Mouse (Mus musculus): Measurements from ENCODE around the gene Khdrbs1.
"Not testable (repeated sequence)": the region's sequence is repeated elsewhere in the genome, so short reads cannot be mapped to it uniquely, and the experiment has no call there.

Khdrbs1 gene

DNA sequence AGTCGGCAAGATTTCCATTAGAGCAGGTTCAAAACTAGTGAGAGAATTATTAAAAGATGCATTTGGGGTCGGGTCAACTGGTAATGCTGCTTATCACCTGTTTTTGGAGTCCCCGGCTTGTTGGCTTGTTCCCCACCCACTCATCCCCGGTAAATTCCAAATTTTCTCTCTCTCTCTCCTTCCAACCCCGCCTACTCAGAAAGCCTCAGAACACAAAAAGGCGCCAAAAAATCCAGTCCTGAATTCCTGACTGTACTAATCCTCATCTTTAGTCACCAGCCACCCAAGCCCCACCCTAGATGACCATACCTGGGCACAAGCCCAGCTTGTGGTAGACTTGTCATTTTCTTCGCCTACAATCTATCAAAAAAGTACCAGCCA, 897 bp upstream of the Khdrbs1 start:
- DNase-seq (ENCODE audit: low spot score): no peak

DNA sequence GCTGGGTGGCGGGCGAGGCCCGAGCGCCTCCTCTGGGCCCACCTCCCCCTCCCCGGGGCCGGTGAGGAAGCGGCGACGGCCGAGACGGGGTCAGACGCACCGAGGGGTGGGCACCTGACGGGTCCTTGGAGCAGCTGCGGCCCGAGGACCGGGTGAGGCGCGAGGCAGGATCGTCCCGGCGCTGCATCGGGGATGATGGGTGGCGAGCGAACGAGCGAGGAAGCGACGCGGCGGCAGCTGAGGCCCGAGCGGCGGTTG, 200 bp downstream of the Khdrbs1 start:
- DNase-seq (ENCODE audit: low spot score): no peak

DNA sequence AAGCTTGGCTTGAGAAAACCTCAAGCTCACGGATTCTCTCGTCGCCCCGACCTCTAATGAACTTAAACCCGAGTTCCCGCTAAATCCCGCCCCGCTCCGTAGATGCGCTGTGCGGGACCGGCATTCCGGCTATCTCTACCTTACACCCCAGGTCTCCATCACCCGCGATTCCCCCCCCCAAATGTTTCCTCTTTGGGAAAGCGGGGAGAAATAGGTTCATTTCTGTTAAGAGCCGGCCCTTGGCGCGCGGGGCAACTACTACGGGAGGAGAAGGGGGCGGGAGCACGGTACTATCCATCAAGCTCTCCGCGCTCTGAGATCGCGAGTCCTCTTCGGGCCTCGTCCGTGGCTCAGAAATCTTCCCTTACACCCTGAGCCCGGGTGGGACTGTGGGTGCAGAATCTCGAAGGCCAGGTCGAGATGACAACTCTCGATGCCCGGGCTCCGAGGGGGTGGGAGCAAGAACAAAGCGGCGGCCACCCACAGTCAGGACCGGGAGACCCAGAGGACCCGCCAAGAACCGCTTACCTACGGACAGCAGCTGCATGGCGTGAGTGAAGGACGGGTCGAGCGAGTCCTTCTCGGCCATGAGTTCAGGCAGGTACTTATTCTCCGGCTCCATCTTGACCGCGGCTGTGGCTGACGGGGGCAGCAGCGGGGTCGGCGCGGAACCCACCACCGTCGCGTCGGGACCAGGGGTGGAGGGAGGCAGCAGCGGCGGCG, 691 bp downstream of the Khdrbs1 start:
- DNase-seq (ENCODE audit: low spot score): peak; percentile 10

DNA sequence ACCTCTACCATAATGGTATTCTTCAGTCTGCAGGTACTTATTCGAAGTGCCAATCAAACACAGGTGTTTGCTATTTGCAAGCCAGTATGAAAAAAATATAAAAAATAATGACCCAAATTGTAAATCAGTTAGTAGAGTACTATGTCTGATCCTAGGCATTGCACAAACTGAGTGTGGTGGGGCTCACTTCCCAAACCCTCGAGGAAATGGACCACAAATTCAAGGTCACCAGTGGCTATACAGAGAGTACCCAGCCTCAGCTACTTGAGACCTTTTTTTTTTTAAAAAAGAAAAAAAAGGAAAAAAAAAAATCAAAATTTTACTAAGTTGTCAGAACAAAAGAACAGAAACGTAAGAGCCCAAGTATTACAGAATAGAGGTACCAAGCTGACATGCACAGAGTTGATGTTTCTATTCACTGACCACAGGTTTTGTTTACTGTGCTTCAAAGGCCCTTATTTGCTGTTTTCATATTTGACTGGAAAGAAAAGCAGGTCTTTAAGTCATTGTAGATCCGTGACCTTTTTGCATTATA, 2.9 kb downstream of the Khdrbs1 start:
- DNase-seq (ENCODE audit: low spot score): no peak

DNA sequence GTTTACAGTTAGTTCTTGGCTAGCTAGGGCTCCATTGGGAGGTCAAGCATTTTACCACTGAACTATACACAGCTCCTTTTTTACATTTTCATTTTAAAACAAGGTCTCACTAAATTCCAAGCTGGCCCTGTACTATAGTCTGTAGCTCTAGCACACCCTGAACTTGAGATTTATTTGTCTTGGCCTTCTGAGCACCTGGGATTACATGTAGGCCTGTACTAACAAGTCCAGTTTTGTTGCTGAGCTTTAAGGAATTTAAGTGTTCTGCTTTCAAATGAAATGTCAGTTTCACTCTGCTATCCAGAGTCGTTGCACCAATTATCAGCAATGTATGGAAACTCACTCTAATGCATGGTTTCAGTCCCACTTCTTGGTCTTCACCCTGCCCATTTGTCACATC, 5.9 kb downstream of the Khdrbs1 start:
- no peak for DNase-seq (ENCODE audit: low spot score)

DNA sequence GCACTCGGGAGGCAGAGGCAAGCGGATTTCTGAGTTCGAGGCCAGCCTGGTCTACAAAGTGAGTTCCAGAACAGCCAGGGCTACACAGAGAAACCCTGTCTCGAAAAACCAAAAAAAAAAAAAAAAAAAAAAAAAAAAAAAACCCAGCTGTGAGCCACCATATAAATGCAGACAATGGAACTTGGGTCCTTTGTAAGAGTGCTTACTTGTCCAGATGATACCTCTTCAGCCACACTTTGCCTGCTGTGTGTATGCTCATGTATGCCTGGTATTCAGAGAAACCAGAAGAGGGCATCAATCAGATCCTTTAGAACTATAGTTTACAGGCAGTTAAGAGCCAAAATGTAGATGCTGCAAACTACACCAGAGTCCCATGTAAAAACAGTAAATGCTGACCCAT, 6.6 kb downstream of the Khdrbs1 start:
- DNase-seq (ENCODE audit: low spot score): not testable (repeated sequence)

DNA sequence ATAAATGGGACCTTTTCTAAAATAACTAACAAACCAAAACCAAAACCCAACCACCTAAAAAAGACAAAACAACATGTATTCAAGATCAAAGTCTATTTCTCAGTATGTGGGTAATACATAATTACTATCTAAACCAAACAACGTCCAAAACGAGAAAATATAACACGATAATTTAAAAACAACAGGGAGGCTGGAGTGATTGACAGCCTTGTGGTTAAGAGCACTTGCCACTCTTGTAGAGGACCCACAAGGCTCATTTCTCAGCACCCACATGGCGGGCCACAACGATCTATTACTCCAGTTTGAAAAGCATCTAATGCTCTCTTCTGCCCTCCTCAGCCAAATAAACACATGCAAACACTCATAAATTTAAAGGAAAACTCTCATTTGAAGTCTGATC, 10.7 kb downstream of the Khdrbs1 start:
- DNase-seq (ENCODE audit: low spot score): no peak

DNA sequence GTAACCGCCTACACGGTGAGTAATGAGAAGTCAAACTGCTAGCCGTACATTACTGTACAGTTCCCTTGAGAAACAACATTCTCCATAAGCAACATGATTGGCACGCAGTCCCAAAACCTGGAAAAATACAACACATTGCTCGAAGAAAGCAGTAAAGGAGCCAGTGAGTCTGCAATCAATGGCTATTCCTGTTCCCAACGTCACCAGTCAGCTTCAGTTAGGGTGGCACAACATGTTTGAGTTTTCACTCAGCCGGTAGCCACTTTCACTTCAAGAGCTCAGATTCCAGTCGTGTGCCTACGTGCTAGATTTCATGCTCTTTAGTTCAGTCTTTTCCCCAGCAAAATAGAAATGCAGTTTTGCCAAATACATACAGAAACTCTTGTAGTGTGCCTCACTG, 25.8 kb downstream of the Khdrbs1 start:
- DNase-seq (ENCODE audit: low spot score): no peak

DNA sequence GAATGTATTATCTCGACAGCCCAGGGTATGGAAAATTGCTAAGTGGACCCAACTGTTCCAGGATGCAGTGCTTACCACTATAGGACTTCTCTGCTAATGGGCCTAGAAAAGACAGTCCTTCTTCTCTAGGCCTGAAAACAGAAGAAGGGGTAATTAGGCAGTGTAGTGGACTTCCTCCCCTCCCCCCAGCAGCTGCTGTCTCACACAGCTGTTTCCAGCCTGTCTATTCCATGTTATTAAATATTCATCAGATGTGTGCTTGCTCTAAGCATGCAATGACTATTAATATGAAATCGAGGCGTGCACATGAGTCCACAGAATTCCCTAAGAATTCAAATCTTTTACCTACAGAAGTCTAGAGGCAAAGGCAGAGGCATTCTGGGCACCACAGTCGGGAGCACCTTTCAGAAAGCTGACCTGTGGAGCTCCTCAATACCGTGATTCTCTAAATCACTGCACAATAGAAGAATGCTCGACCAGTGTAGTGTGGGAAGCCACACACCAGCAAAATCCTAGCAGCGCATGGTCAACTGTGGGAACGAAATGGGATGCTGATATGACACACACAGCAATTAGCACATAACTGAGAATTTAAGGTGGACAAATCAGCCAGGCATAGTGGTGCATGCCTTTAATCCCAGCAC, 32.5 kb downstream of the Khdrbs1 start:
- DNase-seq (ENCODE audit: low spot score): no peak

DNA sequence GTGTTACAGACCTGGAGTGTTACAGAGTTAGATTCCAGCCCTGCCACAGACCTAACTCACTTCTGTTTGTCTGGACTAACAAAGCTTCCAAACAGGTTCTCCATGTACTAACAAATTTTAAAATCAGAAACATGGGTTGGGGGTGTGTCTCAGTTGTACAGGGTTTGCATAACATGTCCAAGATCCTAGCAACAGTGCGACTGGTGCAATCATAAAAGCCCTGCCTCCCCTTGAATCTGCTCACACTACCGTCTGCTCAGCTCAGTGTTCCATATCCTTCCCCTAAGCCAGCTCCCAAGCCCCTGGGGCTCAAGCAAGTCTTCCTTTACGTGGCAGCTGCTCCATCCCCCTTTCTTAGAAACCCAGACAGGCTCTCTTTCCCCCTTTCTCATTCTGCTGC, 35.4 kb downstream of the Khdrbs1 start:
- DNase-seq (ENCODE audit: low spot score): no peak

DNA sequence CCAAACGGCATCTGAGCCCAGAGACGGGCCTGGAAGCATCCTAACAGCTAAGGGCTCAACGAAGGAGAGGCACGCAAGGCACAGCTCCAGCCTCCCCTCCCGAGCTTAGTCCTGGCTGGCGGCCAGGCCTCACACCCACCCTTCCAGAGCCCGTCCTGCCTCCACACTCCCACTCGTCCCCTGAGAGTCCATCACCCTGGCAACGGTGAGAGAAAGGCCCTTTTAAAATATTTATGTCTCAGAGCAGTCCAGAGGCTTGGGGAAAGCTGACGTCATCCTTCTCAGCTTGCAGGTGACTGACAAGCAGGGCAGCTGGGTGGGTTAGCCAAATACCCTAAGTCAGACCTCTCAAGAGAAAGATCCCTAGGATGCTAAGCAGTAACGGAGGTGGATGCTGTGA, 39.6 kb downstream of the Khdrbs1 start:
- no peak for DNase-seq (ENCODE audit: low spot score)

DNA sequence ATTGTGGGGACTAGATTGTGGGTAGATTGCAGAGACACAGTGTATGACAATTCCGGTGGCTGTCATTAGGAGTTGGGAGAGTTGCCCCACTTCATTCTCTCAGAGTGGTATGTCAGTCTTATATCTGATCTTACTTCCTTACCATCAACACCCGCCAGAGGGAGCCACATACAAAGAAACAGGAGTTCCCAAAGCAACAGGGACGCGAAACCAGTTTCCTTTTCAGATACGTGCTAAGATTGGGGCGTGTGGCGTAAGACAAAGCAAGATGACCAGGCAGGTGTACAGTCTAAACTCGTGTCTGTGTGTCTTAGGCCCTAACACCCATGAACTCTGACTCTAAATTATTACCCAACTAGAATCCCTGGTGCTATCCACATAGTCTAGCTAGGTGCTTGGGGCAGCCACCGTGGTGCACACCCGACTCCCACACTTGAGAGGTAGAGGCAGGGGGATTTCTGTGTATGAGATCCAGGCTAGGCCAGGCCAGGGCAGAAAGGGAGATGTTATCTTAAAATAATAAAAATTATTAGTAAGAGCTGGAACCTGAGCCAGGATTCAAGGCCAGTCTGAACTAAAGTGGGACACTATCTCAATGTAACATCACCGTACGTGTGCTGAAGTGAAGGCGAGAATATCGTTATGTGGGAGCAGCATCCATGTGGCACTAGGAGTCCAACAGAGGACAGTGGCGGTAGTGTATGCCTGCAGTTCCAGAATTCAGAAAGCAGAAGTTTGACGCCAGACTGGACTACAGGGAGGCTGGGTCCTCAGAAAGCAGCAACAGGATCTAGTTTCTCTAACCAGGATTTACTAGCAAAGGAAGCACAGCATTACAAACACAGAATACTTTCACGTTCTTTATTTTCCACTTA, 40.4 kb downstream of the Khdrbs1 start:
- peak; percentile 38 for DNase-seq (ENCODE audit: low spot score)

DNA sequence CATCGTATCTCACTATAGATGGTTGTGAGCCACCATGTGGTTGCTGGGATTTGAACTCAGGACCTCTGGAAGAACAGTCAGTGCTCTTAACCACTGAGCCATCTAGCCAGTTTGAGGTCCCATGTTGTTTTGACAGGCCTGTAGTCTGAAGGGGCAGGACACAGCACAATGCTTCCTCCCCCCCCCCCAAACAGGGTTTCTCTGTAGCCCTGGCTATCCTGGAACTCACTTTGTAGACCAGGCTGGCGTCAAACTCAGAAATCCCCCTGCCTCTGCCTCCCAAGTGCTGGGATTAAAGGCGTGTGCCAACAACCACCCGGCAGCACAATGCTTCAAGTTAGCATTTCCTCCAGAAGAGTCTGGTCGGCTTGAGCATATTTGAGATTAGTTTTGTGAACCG, 41.4 kb downstream of the Khdrbs1 start:
- not testable (repeated sequence) for DNase-seq (ENCODE audit: low spot score)

DNA sequence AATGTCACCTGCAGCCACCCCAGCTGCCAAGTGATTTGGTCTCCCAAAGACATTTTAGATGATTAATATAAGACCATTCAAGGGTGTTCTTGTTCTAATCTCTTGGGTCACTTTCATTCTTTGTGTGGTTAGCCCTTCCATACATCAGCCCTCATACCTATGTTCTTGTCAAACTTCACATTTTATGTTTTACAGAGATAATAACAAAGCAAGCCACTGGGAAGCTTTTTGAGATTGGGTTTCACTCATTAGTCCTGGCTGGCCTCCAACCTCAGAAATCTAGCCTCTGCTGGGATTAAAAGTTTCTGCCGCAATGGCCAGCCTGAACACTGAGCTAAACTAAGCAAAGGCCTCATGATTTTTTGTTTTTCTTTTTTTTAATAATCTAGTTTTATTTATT, 41.9 kb downstream of the Khdrbs1 start:
- DNase-seq (ENCODE audit: low spot score): no peak

DNA sequence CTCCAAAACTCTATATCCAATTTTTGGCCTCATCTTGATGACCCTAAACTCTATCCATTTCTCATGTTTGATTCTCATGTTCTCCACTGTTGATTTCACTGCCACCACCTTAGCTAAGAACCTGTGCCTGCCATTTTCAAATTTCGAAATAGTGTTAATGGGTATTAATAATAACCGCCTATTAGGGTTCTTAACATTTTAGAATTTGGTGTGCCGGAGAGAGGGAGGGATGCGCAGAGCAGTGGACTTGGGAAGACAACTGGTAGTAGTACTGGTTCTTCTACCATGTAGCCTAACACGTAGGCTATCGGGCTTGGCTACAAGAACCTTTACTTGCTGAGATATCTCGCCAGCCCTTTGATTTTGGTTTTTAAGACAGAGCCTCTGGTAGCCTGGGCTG, 44.9 kb downstream of the Khdrbs1 start:
- no peak for DNase-seq (ENCODE audit: low spot score)

DNA sequence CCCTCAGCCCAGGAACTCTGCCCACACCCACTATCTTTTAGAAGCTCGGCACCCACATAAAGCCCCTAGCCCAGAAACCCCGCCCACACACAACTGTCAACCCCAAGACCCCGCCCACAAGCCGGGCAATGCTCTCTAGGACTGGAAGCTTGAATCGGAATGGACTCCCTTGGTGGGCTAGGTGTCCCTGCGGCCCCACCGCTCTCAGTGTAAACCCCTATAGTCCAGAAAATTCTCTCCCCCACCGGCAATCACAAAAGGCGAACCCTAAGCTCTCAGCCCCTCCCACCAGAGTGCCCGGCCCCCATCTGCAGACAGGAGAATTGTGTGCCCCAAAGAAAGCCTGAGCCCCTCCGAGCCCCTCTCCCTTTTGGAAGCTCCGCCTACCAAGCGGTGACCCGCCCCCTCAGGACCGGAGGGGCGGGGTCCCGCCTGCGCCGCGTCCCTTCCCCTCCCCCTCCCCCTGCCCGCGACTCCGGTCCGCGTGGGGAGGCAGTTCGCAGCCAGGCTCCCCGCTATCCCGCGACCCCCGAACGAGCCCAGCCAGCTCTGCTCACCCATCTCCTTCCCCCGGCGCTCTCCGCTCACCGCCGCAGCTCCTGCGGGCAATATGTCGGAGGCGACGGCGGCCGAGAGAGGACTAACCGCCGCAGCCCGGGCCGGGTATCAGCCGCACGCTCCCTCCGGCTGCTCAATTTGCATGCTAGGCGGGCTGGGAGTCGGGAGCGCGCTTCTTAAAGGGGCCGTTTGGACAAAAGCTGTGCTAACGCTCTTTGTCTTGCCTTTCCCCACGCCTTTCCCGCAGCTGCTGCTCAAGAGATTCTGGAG, 45.7 kb downstream of the Khdrbs1 start, which contains the start of gene Tmem39b:
TSS of gene Tmem39b (minus strand) at position 681 of the 828 bp plus-strand sequence.
- peak; percentile 66 for DNase-seq (ENCODE audit: low spot score)

DNA sequence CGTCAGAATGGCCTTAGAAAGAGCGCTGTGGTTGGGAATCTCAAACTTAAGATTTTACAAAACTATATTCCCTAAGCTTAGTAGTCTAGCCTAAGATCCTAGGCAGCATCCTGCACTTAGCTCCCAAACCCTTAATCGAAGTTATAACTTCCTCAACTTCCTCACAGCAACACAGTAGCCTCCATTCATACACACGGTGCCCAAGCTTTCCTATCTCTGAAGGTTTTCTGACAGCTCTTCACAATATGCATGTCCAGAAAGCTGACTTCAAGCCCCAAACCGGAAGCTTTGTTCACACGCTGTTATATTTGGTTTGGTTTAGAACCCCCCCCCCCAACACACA, 46.3 kb downstream of the Khdrbs1 start:
- DNase-seq (ENCODE audit: low spot score): no peak

DNA sequence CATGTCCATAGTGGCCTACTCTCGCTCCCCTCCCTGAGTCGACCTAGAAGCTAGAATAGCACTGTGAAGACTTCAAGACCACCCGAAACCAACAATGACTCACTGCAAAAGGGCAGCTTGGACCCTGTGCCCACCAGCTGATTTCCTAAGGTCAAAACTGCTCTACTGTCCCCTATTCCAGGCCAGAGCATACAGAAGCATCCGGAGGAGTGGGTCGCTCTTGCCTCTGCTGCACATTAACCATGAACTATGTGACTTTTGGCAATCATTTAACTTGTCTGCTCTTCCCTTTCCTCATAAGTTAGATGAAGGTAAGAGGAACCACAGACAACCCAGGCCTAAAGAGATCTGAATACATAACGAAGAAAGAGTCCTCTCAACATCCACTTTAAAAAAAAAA, 57.6 kb downstream of the Khdrbs1 start:
- DNase-seq (ENCODE audit: low spot score): no peak

DNA sequence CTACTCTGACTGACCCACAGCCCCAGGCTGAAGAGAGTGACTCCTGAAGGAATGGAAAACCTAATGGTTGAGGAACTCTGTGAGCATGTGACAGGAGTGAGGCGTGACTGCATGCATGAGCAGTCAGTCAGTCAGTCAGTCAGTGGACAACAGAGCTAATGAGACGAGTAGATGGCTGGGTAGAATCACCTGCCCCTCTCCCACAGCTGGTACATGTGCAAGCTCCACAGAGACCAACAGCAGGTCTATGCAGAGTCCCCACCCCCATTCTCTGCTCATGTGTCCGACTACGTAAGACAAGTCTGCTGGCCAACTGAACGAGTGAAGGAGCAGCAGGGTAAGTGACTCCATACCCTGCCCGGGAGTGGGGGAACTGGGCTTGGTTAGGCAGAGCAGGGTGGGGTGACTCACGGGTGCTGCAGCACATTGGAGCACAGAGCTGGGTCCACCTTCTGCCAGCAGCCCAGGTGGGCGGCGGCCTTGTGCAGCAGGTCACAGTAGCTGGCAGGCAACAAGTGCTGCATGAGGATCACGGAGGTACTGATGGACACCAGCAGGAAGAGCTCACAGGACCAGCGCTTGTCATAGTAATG, 58.1 kb downstream of the Khdrbs1 start:
- no peak for DNase-seq (ENCODE audit: low spot score)

DNA sequence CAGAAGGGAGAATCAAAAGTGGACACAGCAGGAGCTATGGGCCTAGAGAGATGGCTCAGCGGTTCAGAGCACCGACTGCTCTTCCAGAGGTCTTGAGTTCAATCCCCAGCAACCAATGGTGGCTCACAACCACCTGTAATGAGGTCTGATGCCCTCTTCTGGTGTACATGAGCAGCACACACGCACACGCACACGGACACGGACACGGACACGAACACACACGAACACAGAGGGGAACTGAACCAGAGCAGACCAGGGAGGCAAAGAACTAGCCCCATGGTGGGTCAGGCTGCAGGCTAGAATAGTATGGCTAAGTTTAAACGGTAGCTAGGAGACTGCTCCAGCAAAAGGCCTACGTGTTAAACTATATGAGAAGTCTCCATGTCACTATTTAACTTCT, 60.3 kb downstream of the Khdrbs1 start:
- no peak for DNase-seq (ENCODE audit: low spot score)

DNA sequence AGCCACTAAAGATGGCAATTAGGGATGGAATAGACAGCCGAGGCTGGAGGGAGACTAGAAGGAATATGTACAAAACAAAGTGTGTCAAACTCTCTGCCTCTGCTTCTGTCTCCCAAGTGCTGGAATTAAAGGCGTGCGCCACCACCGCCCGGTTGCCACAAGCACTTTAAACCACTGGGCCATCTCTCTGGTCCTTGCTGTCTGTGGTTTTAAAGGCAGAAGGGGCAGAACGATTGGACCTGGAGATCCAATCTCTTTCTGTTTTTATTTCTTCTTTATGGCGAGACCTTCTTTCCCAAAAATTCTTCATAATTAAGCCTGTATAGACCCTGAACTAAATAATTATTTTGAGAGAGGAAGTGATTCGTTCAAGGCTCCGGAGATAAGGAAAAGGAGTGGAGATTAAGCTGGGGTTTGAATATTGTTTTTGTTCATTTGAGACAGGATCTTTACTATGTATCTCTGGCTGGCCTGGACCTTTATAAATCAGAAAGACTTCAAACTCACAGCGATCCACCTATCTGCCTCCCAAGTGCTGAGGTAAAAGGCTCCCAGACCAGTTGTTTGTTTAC, 69.1 kb downstream of the Khdrbs1 start:
- no peak for DNase-seq (ENCODE audit: low spot score)
